Mouse (Mus musculus) CH12.LX (cell line): ENCODE measurements around the gene Zcchc7.

Source experiments
- CTCF ChIP-seq, 2 experiments: IDR thresholded peaks in 1 of 2; conservative IDR thresholded peaks in 1 of 2; 2 replicates each; pipeline ENCODE4 v1.5.1; 2011 to 2012; ENCODE audit warnings: low read depth in 2 of 2, low read length in 2 of 2, improper control_type of control experiment in 1 of 2, inconsistent platforms in 1 of 2, mild to moderate bottlenecking in 1 of 2, moderate library complexity in 1 of 2
- HCFC1 ChIP-seq: IDR thresholded peaks from 2 replicates; pipeline ENCODE4 v1.6.1; 2012; ENCODE audit warnings: low read depth, mild to moderate bottlenecking, inconsistent platforms, low read length, improper control_type of control experiment
- MXI1 ChIP-seq: IDR thresholded peaks from 2 replicates; pipeline ENCODE4 v1.6.1; 2011; ENCODE audit warnings: mild to moderate bottlenecking, low read depth, low read length, improper control_type of control experiment
- POLR2A ChIP-seq: IDR thresholded peaks from 2 replicates; pipeline ENCODE4 v1.6.1; 2011; ENCODE audit warnings: low read depth, mild to moderate bottlenecking, improper control_type of control experiment, low read length
- TBP ChIP-seq: conservative IDR thresholded peaks from 2 replicates; pipeline ENCODE4 v1.6.1; 2011; ENCODE audit warnings: low read depth, low read length, improper control_type of control experiment
- UBTF ChIP-seq: IDR thresholded peaks from 2 replicates; pipeline ENCODE4 v1.6.1; 2012; ENCODE audit warnings: low read depth, mild to moderate bottlenecking, inconsistent platforms, low read length, improper control_type of control experiment, moderate library complexity
- USF2 ChIP-seq: conservative IDR thresholded peaks from 2 replicates; pipeline ENCODE4 v1.6.1; 2011; ENCODE audit warnings: low read depth, low read length, improper control_type of control experiment

DNA sequence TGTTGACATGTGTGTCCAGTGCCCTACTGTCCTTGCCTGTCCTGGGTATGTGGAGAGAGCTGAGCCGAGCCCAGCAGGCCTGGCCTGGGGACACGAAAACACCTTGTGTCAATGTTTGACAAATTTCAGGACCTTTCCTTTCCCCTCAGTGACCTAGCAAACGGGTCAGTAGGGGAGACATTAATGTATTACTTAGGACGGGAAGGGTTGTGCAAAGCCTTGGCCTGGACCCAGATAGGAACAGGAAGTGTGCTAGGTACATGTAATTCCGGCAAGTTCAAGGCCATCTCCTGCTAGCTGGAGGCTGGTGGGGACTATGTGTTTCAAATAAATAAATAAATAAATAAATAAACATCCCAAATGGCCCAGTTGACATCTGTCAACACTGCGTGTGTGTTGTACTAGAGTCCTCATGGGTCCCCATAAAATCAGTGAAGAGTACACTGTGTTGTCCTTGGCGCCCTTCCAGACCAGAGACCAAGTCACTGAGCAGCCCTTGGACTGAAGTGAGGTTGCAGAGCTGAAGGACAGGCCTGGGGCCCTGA is 224.2 kb downstream of the Zcchc7 start:
- no peak for TF ChIP-seq HCFC1
- TF ChIP-seq CTCF (conservative IDR thresholded peaks at IDR 0.05 in 1 of 2, IDR thresholded peaks at IDR 0.05 in 1 of 2; ENCODE audit: low read depth in 2 of 2, low read length in 2 of 2): no peak
- TF ChIP-seq MXI1: no peak
- TF ChIP-seq TBP: no peak
- TF ChIP-seq UBTF: no peak
- no peak for TF ChIP-seq USF2
- TF ChIP-seq POLR2A: no peak
